20 mouse cellular contexts compared by ENCODE assay signal in genomic region chr11:112106891-112107290, GRCm38 (mm10).
DNase-seq lines count a peak whose midpoint lies in the region; ATAC-seq lines count a peak whose summit lies in the region.
"Had no signal": no experiment of that assay in that cellular context is flagged by ENCODE, and none has a peak within 500 bp of the region (broad histone marks: within the 10 kb centered on the region; RNA-seq: fewer than 3 reads in every experiment).

No protein-coding gene starts in this region.

- H3K9me3 ChIP-seq in lung, embryonic 16.5 days (ENCODE audit: control insufficient read depth, low read length), result no peaks in the 10 kb centered on the region
- no peaks in the 10 kb centered on the region for H3K9me3 ChIP-seq in stomach, embryonic 16.5 days (replicated peaks; ENCODE audit: control insufficient read depth, low read length)
- H3K9me3 ChIP-seq: hindbrain, embryonic 12.5 days; liver, embryonic 12.5 days; midbrain, embryonic 10.5 days had no signal

- 0 out of 2 replicates have a peak, but pooled peaks cover 2% of the 10 kb centered on the region for H3K4me1 ChIP-seq in lung, embryonic 16.5 days (replicated peaks; ENCODE audit: control insufficient read depth, insufficient read depth, low read length)
- peaks cover 6% of the 10 kb centered on the region for H3K4me1 ChIP-seq in stomach, embryonic 16.5 days (ENCODE audit: control insufficient read depth, insufficient read depth, low read length)
- H3K4me1 ChIP-seq: hindbrain, embryonic 12.5 days; liver, embryonic 12.5 days; midbrain, embryonic 10.5 days had no signal

- no peak overlapping the region for H3K9ac ChIP-seq in lung, embryonic 16.5 days (ENCODE audit: low read length)
- no peak overlapping the region for H3K9ac ChIP-seq in stomach, embryonic 16.5 days (ENCODE audit: low read length)
- H3K9ac ChIP-seq: hindbrain, embryonic 12.5 days; liver, embryonic 12.5 days had no signal

- H3K27me3 ChIP-seq in lung, embryonic 16.5 days (ENCODE audit: control insufficient read depth, insufficient read depth, low read depth, low read length), result no peaks in the 10 kb centered on the region; the same call in 1 of the 2 replicates
- no peaks in the 10 kb centered on the region for H3K27me3 ChIP-seq in stomach, embryonic 16.5 days (ENCODE audit: control insufficient read depth, insufficient read depth, low read length)
- H3K27me3 ChIP-seq: hindbrain, embryonic 12.5 days; liver, embryonic 12.5 days had no signal

- H3K4me3 ChIP-seq in lung, embryonic 16.5 days (ENCODE audit: low read length), result no peak overlapping the region
- no peak overlapping the region for H3K4me3 ChIP-seq in stomach, embryonic 16.5 days (replicated peaks; ENCODE audit: low read length)
- H3K4me3 ChIP-seq: erythroblast, embryonic 14.5 days; gastrocnemius, adult 2 months; heart, adult 2 months; hindbrain, embryonic 12.5 days; liver, embryonic 12.5 days; midbrain, embryonic 10.5 days had no signal

- WGBS in lung, embryonic 16.5 days, result 30% methylated on average over 4 of the region's 4 CpGs
- WGBS in stomach, embryonic 16.5 days, result 30% methylated on average over 4 of the region's 4 CpGs

- no peak overlapping the region for H3K4me2 ChIP-seq in lung, embryonic 16.5 days (ENCODE audit: low read depth, low read length)
- no peak overlapping the region for H3K4me2 ChIP-seq in stomach, embryonic 16.5 days (ENCODE audit: low read depth, low read length)
- H3K4me2 ChIP-seq: hindbrain, embryonic 12.5 days; liver, embryonic 12.5 days had no signal

- no peak for DNase-seq in frontal cortex, postnatal 14 days (ENCODE audit: low spot score in 2 of 2)
- DNase-seq in kidney, postnatal 10 days, result peak; percentile 66
- DNase-seq in kidney, adult 8-10 months, result no peak
- DNase-seq in lung, postnatal 14 days, result no peak
- DNase-seq in spleen, adult 18-20 months, result no peak
- DNase-seq: cerebellum, adult 18-20 months; cerebellum, postnatal 36 days; gastrocnemius, adult 2 months; heart, adult 2 months; left cerebral cortex, postnatal 4 days; thymus, adult 18-20 months had no signal

- peak; percentile 56 for ATAC-seq in frontal cortex, adult (ENCODE audit: low TSS enrichment)
- peak; percentile 69; the same call in 1 of the 2 replicates for ATAC-seq in lung, embryonic 16.5 days (ENCODE audit: low read depth)
- ATAC-seq in stomach, embryonic 16.5 days (ENCODE audit: insufficient read depth, low FRiP score), result peak; percentile 73; the same call in 1 of the 2 replicates
- ATAC-seq: forebrain, embryonic 14.5 days; inflammation-experienced regulatory T-cells, adult 6 months; liver, embryonic 12.5 days had no signal

- H3K27ac ChIP-seq in lung, embryonic 16.5 days (ENCODE audit: low read length), result no peak overlapping the region
- peak overlapping the region; percentile 55; the same call in 1 of the 2 replicates for H3K27ac ChIP-seq in stomach, embryonic 16.5 days (ENCODE audit: low read length)
- H3K27ac ChIP-seq: gastrocnemius, adult 2 months; heart, adult 2 months; hindbrain, embryonic 12.5 days; liver, embryonic 12.5 days; midbrain, embryonic 10.5 days had no signal

- H3K36me3 ChIP-seq in lung, embryonic 16.5 days (ENCODE audit: control insufficient read depth, insufficient read depth, low read length), result no peaks in the 10 kb centered on the region
- H3K36me3 ChIP-seq in stomach, embryonic 16.5 days (ENCODE audit: control insufficient read depth, insufficient read depth, low read length), result no peaks in the 10 kb centered on the region
- H3K36me3 ChIP-seq: hindbrain, embryonic 12.5 days; liver, embryonic 12.5 days; midbrain, embryonic 10.5 days had no signal
